Mouse (Mus musculus) CH12.LX (cell line): Measurements from ENCODE around the gene Ndufb2.

Experiments
- CTCF ChIP-seq, 2 experiments: IDR thresholded peaks in 1 of 2; conservative IDR thresholded peaks in 1 of 2; 2 replicates each; pipeline ENCODE4 v1.5.1; 2011 to 2012; ENCODE audit warnings: low read depth in 2 of 2, low read length in 2 of 2, improper control_type of control experiment in 1 of 2, inconsistent platforms in 1 of 2, mild to moderate bottlenecking in 1 of 2, moderate library complexity in 1 of 2
- POLR2A ChIP-seq: IDR thresholded peaks from 2 replicates; pipeline ENCODE4 v1.6.1; 2011; ENCODE audit warnings: low read depth, mild to moderate bottlenecking, improper control_type of control experiment, low read length
- SIN3A ChIP-seq: IDR thresholded peaks from 2 replicates; pipeline ENCODE4 v1.6.1; 2012; ENCODE audit warnings: low read length, improper control_type of control experiment, inconsistent platforms
- SMC3 ChIP-seq: IDR thresholded peaks from 2 replicates; pipeline ENCODE4 v1.6.1; 2011; ENCODE audit warnings: low read depth, low read length, improper control_type of control experiment
- TCF12 ChIP-seq: IDR thresholded peaks from 2 replicates; pipeline ENCODE4 v1.6.1; 2014; ENCODE audit warnings: low read depth, mild to moderate bottlenecking, inconsistent platforms, low read length, improper control_type of control experiment
- UBTF ChIP-seq: IDR thresholded peaks from 2 replicates; pipeline ENCODE4 v1.6.1; 2012; ENCODE audit warnings: low read depth, mild to moderate bottlenecking, inconsistent platforms, low read length, improper control_type of control experiment, moderate library complexity
- USF1 ChIP-seq: IDR thresholded peaks from 2 replicates; pipeline ENCODE4 v1.6.1; 2014; ENCODE audit warnings: low read depth, mild to moderate bottlenecking, inconsistent platforms, low read length, improper control_type of control experiment
- ZNF384 ChIP-seq: IDR thresholded peaks from 2 replicates; pipeline ENCODE4 v1.6.1; 2012; ENCODE audit warnings: low read depth, low read length, improper control_type of control experiment, inconsistent platforms

DNA sequence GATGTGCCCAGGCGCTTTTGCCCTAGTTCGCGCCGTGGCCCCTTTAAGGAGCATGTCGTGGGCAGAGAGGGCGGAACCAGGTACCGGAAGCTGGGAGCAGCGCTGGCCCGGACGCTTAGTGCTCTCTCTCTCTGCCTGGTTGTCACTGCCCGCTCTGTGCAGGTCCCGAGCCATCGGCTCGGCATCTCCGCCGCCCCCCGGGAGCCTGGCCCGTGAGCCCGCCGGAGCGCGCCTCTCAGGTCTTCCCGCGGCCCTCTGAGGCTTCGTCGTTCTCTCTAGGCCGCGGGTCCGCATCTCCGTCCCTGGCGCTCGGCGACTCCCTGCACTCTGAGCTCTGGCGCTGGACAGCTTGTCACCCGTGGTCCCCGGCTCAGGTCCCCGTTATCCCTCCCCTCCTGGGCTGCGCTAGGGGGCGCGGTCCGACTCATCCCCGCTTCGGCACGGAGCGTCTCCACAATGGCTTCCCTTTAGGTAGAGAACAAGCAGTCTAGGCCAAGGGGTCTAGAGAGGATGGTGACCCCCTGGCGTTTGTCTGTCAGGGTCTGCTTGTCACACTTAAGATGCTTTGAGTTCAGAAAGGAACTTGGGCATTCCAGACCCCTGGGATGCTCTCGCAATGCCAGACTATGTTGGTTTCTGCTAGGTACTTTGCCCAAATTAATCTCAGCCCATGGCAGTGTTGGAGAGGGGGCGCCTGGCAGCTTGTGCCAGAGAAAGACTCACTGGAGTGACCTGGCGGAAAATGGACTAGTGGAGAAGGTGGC, 18.4 kb upstream of the Ndufb2 start, which contains the start of gene Adck2:
- TF ChIP-seq CTCF (conservative IDR thresholded peaks at IDR 0.05 in 1 of 2, IDR thresholded peaks at IDR 0.05 in 1 of 2; ENCODE audit: low read depth in 2 of 2, low read length in 2 of 2) = peak in 1 of 2 experiments; percentile 51; a peak in 2 of 4 replicates
- peak; percentile 92 for TF ChIP-seq POLR2A
- peak; percentile 90 for TF ChIP-seq TCF12
- peak; percentile 80 for TF ChIP-seq UBTF
- no peak for TF ChIP-seq USF1
- TF ChIP-seq SMC3 = peak; percentile 19; the same call in 1 of the 2 replicates
- peak; percentile 94 for TF ChIP-seq SIN3A
- TF ChIP-seq ZNF384 = no peak
